Mouse (Mus musculus): ENCODE results near the gene Exoc3.

The Exoc3 gene

DNA sequence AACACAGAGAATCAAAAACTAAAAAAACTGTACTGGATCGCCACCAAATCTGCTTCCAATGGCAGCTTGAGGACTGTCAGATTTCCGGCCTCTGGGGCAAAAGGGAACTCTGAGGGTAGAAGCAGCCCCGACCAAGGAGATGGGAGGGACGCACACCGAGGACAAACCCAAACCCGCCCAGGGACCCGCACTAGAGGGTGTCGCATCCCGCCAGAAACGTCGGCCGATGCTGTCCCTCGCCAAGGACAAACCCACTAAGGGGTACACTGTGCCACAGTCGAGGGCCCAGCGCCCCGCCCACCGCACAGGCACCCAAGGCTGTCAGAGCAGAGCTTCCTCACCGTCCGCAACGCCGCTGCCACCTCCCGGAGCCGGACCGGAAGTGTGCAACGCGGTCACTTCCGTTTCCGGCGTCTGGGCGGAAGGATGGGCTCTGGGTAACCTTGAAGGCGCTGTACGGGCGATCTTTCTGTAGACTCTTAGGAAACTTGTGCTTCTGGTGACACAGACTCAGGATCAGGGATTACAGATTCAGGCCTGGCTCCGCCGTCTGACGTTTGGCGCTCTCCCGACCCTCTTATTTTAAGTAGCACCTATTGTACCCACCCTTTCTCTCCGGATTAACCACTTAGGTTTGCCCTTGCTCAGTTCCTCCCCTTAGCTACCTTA, at the start of gene Exoc3:
Gene Exoc3, minus strand, starts transcription at position 416 of the 669 bp plus-strand sequence.
- DNase-seq (ENCODE audit: low spot score) = peak; percentile 91

- no peak for DNase-seq (ENCODE audit: low spot score)
Measured at GRCm38 (mm10) chr13:74246494-74246893, 38.0 kb upstream of the Exoc3 start.

DNA sequence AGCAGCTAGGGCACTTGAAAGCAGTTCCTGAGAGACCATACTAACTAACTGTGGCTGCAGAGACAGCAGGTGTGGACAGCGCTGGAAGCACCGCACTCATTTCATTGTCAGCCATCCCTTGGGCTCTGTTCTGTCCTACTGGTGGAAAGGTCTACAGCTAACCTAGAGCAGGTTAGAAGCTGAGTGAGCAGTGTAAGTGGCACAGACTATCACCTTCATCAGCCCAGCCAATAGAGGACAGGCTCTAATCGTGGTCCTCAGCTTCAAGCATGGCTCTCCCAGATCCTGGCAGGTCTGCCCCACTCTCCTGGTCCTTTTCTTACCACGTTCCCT, 37.3 kb upstream of the Exoc3 start:
- DNase-seq (ENCODE audit: low spot score) = no peak

- peak; percentile 84 for DNase-seq (ENCODE audit: low spot score)
Measured at GRCm38 (mm10) chr13:74245214-74245898, 36.8 kb upstream of the Exoc3 start.

DNA sequence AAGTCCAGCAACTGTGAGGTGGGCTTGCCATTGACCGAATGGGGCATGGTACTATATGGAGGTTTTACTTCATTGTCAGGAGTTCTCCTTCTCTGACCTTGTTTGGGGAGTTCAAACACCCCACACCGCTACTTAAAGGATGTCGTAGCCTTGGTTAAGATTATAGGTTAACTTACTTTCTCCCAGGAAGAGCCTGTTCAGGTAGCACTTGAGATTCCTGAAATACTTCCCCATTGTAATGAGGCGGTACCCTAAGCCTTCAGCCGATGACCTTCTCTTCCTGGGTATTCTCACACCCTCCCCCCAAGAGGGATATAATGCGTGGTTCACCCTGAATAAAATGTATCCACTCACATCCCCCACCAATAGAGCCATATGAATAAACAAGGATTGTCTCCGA, 29.0 kb upstream of the Exoc3 start:
- no peak for DNase-seq (ENCODE audit: low spot score)

DNA sequence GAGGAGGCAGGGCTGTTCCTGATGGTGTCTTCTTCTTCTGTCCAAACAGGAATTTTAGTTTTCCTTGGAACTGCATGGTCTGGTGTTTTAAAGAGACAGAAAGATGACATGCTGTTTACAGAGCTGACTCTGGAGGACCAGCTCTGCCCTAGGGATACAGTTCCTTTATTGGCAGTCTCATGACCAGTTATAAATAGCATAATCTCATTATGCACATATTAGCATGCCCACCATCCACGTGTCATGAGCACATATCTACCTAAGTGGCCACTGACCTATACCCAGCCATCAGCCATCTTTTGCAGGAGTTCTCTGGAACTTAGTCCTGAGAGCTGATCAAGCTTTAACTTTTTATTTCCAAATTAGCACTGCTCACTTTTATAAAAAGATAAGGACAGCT, 12.1 kb upstream of the Exoc3 start:
- no peak for DNase-seq (ENCODE audit: low spot score)

DNA sequence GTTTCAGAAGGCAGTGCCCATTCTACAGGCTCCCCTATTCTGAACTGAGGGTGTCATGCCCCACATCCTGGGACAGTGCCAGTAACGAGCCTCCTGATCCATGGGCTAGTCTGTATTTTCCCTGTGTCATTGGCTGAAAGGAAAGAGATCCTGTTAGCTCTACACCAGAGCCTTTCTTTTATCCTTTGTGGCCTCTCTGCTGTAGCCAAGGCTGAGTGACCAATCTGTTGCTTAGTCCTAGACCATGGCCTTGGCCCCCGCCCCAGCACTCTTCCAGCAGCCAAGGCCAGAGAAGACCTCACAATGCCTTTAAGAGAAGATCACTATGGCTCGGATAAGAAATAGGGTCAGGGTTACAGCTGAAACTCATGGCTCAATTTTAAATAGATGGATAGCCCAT, 9.9 kb upstream of the Exoc3 start:
- no peak for DNase-seq (ENCODE audit: low spot score)

DNA sequence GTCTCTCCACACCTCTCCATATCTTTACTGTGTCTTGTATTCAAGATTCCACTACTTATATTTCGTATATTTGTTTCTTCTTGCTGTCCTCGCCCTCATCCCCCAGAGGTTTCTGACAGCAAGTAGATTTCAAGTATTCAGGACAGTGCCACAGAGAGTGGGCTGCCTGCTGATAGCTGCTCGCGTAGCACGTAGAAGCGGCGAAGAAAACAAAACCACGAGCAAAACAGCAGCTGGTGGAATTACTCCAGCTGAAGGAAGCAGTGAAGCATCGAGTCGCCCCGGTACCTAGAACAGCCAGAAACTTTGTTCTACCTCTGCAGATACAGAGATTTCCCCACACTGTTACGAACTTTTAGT, 434 bp upstream of the Exoc3 start:
- DNase-seq (ENCODE audit: low spot score) = no peak

DNA sequence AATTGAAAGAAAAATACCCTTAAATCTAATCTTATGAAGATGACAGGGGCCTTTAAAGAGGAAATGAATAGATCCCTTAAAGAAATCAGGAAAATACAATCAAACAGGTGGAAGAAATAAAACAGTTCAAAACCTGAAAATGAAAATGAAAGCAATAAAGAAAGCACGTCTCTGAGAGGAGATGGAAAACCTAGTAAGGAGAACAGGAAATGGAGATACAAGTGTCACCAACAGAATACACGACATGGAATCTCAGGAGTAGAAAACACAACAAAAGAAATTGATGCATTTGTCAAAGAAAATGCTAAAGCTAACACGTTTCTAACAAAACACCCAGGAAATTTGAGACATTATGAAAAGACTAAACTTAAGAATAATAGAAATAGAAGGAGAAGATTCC, 12.1 kb downstream of the Exoc3 start:
- no peak for DNase-seq (ENCODE audit: low spot score)

- DNase-seq (ENCODE audit: low spot score) = peak; percentile 58
Measured at GRCm38 (mm10) chr13:74192613-74193012, 15.9 kb downstream of the Exoc3 start.

GRCm38 (mm10) chr13:74183011-74183695, 25.4 kb downstream of the Exoc3 start:
- no peak for DNase-seq (ENCODE audit: low spot score)

DNA sequence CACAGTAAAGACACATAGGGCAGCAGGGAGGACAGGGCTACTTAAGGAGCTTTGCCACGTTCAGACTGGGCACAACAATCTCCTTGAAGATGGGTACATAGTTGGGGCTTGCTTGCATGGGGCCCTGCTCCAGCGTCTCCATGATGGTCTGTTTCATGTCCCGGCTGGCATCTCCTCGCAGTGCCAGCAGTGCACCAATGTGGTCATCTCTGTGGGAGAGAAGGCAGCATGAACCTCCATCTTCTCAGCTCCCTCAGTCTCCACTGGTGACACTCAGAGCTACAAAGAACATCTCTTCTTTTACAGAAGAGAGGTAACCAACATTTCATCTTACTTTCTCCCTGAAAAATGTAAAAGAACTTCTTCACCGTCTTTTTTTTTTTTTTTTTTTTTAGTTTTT, 36.5 kb downstream of the Exoc3 start:
- DNase-seq (ENCODE audit: low spot score) = no peak

GRCm38 (mm10) chr13:74169446-74170164, 38.9 kb downstream of the Exoc3 start:
- DNase-seq (ENCODE audit: low spot score) = no peak

DNA sequence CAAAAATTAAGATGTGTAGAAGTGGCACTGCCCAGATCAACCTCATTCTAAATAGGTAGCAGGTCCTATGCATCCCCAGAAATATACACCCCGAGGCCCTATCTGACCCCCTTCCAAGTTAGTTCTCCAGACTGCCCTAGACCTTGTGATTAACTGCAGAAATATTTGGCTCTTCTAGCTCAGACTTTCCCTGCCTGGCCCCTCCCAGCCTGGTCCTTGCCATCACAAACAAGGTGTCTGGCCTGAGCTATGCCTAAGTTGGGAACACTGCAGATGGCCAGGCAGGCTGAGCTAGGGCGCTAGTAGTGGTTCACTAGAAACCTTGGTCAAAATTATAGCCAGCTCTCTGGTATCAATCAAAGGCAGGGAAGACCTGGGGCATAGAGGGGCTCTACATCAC, 41.0 kb downstream of the Exoc3 start:
- no peak for DNase-seq (ENCODE audit: low spot score)

DNA sequence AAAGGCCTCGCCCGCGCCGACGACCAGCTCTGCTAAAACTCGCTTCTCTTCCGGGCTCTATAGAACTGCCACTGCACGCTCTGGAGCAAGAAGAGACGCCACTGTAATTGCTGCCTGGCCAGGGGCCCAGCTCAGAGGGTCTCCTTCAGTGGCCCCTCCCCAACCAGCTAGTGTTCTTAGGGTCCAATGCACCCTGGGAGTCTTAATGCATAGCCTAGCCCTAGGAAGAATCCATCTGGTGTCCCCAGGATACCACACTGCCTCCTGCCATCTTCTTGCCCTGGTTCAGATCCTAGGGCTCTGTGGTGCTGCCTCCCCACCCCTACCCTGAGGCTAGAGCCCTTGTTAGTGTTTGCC, 41.5 kb downstream of the Exoc3 start:
- no peak for DNase-seq (ENCODE audit: low spot score)

DNA sequence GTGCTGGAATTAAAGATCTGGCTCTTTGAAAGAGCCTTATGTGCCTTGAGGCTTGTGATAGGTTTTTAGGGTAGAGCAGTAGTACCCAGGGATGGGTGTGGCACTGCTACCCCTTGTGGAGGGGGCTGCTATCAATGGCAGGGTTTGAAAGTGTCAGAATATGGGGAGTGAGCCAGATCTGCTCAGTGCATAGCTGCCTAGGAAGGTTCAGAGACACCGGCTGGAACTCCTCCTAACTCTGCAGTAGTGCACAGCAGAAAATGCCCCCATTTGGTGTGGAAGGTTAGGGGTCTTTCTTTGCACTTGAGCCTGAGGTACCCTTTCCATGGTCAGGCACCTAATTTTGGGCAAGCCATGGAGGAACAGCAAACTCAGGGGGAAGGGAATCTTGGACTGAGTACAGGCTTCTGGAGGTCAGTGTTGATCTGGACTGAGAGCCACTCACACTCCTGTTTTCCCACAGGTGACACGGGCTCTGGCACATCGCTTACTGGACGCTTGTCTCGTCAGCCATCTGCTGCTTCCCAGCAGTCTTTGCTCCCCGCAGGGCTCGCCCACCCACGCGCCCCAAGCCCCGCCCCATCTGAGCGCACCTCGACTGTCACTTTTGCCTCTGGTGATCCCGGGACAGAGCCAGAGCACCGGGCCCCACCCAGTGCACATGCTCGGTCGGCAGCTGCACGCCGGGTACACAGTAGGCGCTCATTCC, 42.0 kb downstream of the Exoc3 start:
- DNase-seq (ENCODE audit: low spot score) = peak; percentile 59

- no peak for DNase-seq (ENCODE audit: low spot score)
Measured at GRCm38 (mm10) chr13:74147327-74147726, 61.2 kb downstream of the Exoc3 start.

DNA sequence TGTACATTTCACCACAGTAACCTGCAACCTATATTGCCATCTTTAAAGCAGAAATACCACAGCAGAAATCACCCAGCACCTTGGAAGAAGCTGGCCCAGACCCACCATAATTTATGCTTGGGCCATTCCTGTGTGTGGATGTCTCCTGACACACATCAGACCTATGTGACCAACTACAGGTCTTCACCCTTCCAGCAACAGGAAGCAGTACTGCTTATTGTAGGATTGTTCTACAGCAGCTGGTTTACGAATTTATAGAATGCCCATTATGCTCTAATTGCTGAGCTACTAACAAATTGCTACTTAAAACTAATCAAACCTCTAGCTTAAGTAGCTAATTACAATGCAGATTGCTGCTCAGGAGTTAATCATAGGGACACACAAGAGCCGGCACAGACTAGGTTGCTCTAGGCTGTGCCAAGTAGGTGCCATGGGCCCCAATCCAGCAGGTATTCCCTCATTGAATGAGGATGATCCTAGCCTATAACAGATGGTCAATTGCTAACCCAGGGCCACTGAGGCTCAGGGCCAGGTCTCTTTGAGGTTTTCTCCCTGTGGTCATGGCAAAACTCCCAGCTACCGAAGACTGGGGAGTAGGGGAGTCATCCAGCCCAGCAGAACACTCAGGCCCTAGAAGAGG, 62.4 kb downstream of the Exoc3 start:
- DNase-seq (ENCODE audit: low spot score) = no peak

GRCm38 (mm10) chr13:74144120-74144884, 64.2 kb downstream of the Exoc3 start:
- DNase-seq (ENCODE audit: low spot score) = no peak

- DNase-seq (ENCODE audit: low spot score) = no peak
Measured at GRCm38 (mm10) chr13:74143282-74143681, 65.2 kb downstream of the Exoc3 start.

DNA sequence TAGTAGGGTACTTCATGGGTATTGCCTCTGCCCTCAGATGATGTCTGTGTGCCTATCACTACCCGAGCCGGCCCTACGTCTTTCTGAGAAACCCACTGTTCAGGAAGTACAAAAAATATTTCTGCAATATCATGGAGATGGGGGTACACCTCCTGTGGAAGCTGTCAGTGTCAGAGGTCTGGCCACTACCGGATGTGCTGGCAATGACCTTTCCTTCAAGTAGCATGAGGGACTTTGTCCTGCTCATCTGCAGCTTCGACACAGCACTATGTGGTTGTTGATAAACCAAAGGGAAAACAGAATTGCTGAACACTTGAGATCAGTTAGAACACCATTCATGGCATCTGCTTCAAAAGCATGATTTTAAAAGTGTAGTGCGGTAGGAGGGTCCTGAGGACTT, 67.7 kb downstream of the Exoc3 start:
- DNase-seq (ENCODE audit: low spot score) = no peak
